Mouse (Mus musculus): ENCODE data around the gene Srrm4.

DNA sequence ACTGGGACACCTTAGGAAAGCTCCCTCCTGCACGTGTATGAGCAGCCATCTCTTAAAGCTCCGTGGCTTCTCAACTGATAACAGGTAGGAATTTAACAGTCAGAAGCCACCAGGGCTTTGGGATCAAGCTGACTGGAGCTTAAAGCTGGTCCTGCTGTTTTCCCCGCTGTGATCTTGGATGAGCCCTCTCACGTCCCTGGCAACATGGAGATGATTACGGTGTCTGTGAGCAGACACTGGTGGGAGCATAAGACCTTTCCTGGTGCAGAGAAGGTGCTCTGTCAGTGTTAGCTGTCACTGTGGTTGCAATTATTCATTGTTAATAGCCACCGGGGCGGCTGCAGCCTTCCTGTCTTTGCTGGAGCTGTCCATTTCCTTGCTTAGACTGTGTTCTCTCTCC, 97.2 kb downstream of the Srrm4 start:
- TF ChIP-seq CTCF (IDR thresholded peaks at IDR 0.05; ENCODE audit: low read depth, low read length) (no peak), POLR2A (IDR thresholded peaks at IDR 0.05; ENCODE audit: extremely low read depth, insufficient read depth, low read length) (no peak)

All from liver, adult 2 months (tissue).